Mouse (Mus musculus): ENCODE measurements around the gene Vkorc1l1. TPM values are rescaled to one million over a fixed set of nuclear protein-coding genes. Genes with fewer than 3 reads are reported as not detected.

The Vkorc1l1 gene
- polyA plus RNA-seq, 1 experiment, result 14.4 TPM

- peak overlapping the region; percentile 79 for H3K27ac ChIP-seq (ENCODE audit: control insufficient read depth, insufficient read depth, low read depth, low read length, poor library complexity)
- no peaks in the 10 kb centered on the region; the same call in none of the 2 replicates for H3K4me1 ChIP-seq (ENCODE audit: control insufficient read depth, insufficient read depth, low read length)
- WGBS, result 62% methylated on average over 4 of the region's 4 CpGs
- H3K4me3 ChIP-seq (replicated peaks; ENCODE audit: control insufficient read depth, low read depth, low read length), result no peak overlapping the region
- TF ChIP-seq CTCF (IDR thresholded peaks at IDR 0.05; ENCODE audit: control insufficient read depth, insufficient read depth, low read length), result no peak
- TF ChIP-seq POLR2A (IDR thresholded peaks at IDR 0.05; ENCODE audit: borderline replicate concordance, control insufficient read depth, low read depth, low read length), result no peak
These were observed 33.1 kb downstream of the Vkorc1l1 start for GRCm38 (mm10) chr5:129974866-129975311.

GRCm38 (mm10) chr5:129977768-129978167 is 36.0 kb downstream of the Vkorc1l1 start:
- H3K4me1 ChIP-seq (ENCODE audit: control insufficient read depth, insufficient read depth, low read length), result no peaks in the 10 kb centered on the region; the same call in 1 of the 2 replicates
- no peak for TF ChIP-seq POLR2A (IDR thresholded peaks at IDR 0.05; ENCODE audit: borderline replicate concordance, control insufficient read depth, low read depth, low read length)
- TF ChIP-seq CTCF (IDR thresholded peaks at IDR 0.05; ENCODE audit: control insufficient read depth, insufficient read depth, low read length), result no peak
- no peak overlapping the region for H3K4me3 ChIP-seq (replicated peaks; ENCODE audit: control insufficient read depth, low read depth, low read length)

DNA sequence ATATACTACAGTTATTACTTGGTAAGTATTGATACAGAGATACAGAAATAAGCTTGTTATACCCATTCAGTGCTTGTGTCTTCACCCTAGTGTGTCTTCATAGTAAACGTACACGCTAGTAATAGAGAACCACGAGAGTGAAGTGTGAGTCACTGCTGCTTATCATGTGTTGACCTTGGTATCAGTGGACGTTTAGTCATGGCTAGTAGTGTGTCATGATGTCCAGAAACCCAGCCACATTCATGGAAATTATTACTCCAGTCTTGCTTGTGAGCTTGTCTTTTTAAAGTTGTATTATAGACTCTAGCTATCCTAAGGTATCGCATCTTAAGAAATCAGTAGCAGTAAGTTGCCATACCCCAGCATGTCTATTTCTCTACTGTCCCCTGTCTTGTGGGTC is 36.8 kb downstream of the Vkorc1l1 start:
- H3K27ac ChIP-seq (ENCODE audit: control insufficient read depth, insufficient read depth, low read depth, low read length, poor library complexity), result no peak overlapping the region
- TF ChIP-seq CTCF (IDR thresholded peaks at IDR 0.05; ENCODE audit: control insufficient read depth, insufficient read depth, low read length) (no peak), POLR2A (IDR thresholded peaks at IDR 0.05; ENCODE audit: borderline replicate concordance, control insufficient read depth, low read depth, low read length) (no peak)
- H3K4me3 ChIP-seq (replicated peaks; ENCODE audit: control insufficient read depth, low read depth, low read length), result no peak overlapping the region
- H3K4me1 ChIP-seq (ENCODE audit: control insufficient read depth, insufficient read depth, low read length), result no peaks in the 10 kb centered on the region; the same call in 1 of the 2 replicates
- 71% methylated on average over 5 of the region's 5 CpGs for WGBS

More at GRCm38 (mm10) chr5:129977768-129978167, 36.0 kb downstream of the Vkorc1l1 start:
- peak overlapping the region; percentile 35 for H3K27ac ChIP-seq (ENCODE audit: control insufficient read depth, insufficient read depth, low read depth, low read length, poor library complexity)
- 79% methylated on average over 4 of the region's 4 CpGs for WGBS

DNA sequence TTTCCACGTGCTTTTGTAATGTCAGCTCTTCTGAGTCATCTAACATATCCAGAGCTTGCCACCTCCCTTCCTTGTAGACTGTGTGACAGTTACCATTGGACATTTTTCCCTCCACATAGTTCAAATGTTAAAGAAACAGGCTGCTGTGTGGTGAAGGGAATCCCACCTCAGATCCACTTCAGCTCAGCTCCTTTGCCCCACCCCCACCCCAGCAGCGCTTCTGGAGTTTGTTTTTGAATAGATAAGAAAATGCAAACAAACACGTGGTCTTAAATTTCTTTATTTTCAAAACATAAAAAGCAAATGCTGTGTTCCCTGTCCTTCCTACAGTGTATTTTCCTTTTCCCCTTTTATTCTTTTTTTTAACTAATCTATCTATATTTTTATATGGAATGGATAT is 38.4 kb downstream of the Vkorc1l1 start:
- H3K4me3 ChIP-seq (replicated peaks; ENCODE audit: control insufficient read depth, low read depth, low read length), result no peak overlapping the region
- no peak for TF ChIP-seq POLR2A (IDR thresholded peaks at IDR 0.05; ENCODE audit: borderline replicate concordance, control insufficient read depth, low read depth, low read length)
- no peak for TF ChIP-seq CTCF (IDR thresholded peaks at IDR 0.05; ENCODE audit: control insufficient read depth, insufficient read depth, low read length)
- H3K27ac ChIP-seq (ENCODE audit: control insufficient read depth, insufficient read depth, low read depth, low read length, poor library complexity), result 0 out of 2 replicates have a peak overlapping the region, but pooled peaks have one; percentile 31
- no peaks in the 10 kb centered on the region; the same call in 1 of the 2 replicates for H3K4me1 ChIP-seq (ENCODE audit: control insufficient read depth, insufficient read depth, low read length)
- WGBS, result 69% methylated on average over 3 of the region's 3 CpGs

- Histone ChIP-seq H3K4me3 (replicated peaks; ENCODE audit: control insufficient read depth, low read depth, low read length) (no peak overlapping the region), H3K27ac (ENCODE audit: control insufficient read depth, insufficient read depth, low read depth, low read length, poor library complexity) (no peak overlapping the region), H3K4me1 (ENCODE audit: control insufficient read depth, insufficient read depth, low read length) (no peaks in the 10 kb centered on the region)
- 87% methylated on average over 13 of the region's 13 CpGs for WGBS
- TF ChIP-seq POLR2A (IDR thresholded peaks at IDR 0.05; ENCODE audit: borderline replicate concordance, control insufficient read depth, low read depth, low read length), result no peak
- TF ChIP-seq CTCF (IDR thresholded peaks at IDR 0.05; ENCODE audit: control insufficient read depth, insufficient read depth, low read length), result no peak
These were observed 47.6 kb downstream of the Vkorc1l1 start for GRCm38 (mm10) chr5:129989376-129989775.

GRCm38 (mm10) chr5:129991898-129992297 is 50.1 kb downstream of the Vkorc1l1 start:
- H3K4me3 ChIP-seq (replicated peaks; ENCODE audit: control insufficient read depth, low read depth, low read length), result no peak overlapping the region
- no peak for TF ChIP-seq CTCF (IDR thresholded peaks at IDR 0.05; ENCODE audit: control insufficient read depth, insufficient read depth, low read length)
- 69% methylated on average over 5 of the region's 5 CpGs for WGBS

DNA sequence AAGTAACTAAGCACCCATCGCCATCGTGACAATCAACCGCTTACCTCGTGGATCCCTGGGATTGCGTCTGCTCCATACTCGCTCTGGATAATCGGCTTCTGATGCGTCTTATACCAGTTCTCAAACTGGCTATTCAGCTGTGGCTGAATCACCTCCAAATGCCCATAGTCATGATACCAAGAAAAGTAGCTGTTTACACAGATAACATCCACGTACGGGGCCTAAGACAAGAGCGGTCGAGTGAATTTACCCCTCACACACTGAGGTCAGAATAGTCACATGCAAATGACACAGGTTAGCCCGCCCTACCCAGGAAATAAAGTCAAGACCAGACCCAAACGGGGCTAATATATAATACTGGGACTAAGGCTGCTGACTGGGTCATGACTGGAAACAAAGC is 51.6 kb downstream of the Vkorc1l1 start:
- WGBS, result 83% methylated on average over 14 of the region's 14 CpGs
- H3K4me1 ChIP-seq (ENCODE audit: control insufficient read depth, insufficient read depth, low read length), result no peaks in the 10 kb centered on the region
- no peak overlapping the region for H3K4me3 ChIP-seq (replicated peaks; ENCODE audit: control insufficient read depth, low read depth, low read length)
- H3K27ac ChIP-seq (ENCODE audit: control insufficient read depth, insufficient read depth, low read depth, low read length, poor library complexity), result no peak overlapping the region
- no peak for TF ChIP-seq CTCF (IDR thresholded peaks at IDR 0.05; ENCODE audit: control insufficient read depth, insufficient read depth, low read length)

More at GRCm38 (mm10) chr5:129991898-129992297, 50.1 kb downstream of the Vkorc1l1 start:
- H3K27ac ChIP-seq (ENCODE audit: control insufficient read depth, insufficient read depth, low read depth, low read length, poor library complexity), result no peak overlapping the region
- no peaks in the 10 kb centered on the region for H3K4me1 ChIP-seq (ENCODE audit: control insufficient read depth, insufficient read depth, low read length)

- no peak for TF ChIP-seq POLR2A (IDR thresholded peaks at IDR 0.05; ENCODE audit: borderline replicate concordance, control insufficient read depth, low read depth, low read length)
- TF ChIP-seq CTCF (IDR thresholded peaks at IDR 0.05; ENCODE audit: control insufficient read depth, insufficient read depth, low read length), result no peak
- WGBS, result 88% methylated on average over 7 of the region's 7 CpGs
- no peak overlapping the region for H3K4me3 ChIP-seq (replicated peaks; ENCODE audit: control insufficient read depth, low read depth, low read length)
- H3K27ac ChIP-seq (ENCODE audit: control insufficient read depth, insufficient read depth, low read depth, low read length, poor library complexity), result no peak overlapping the region
- H3K4me1 ChIP-seq (ENCODE audit: control insufficient read depth, insufficient read depth, low read length), result no peaks in the 10 kb centered on the region
These were observed 53.2 kb downstream of the Vkorc1l1 start for GRCm38 (mm10) chr5:129994989-129995388.

DNA sequence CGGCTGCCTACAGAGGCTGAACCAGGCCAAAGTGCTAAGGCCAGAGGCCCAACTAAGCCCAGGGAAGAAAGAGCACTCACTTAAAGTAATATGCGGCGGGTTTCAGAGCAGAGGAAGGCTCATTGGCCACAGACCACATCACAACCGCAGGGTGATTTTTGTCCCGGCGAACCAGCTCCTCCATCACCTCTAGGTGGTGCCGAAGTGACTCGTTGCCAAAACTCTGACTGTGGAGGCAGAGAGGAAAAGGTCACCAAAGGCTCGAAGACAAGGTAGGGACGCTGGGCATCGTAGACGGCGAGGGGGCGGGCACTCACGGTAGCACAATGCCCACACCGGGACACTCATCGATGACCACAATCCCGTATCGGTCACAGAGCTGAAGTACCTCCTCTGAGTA is 55.9 kb downstream of the Vkorc1l1 start:
- 72% methylated on average over 19 of the region's 19 CpGs for WGBS
- Histone ChIP-seq H3K27ac (ENCODE audit: control insufficient read depth, insufficient read depth, low read depth, low read length, poor library complexity) (no peak overlapping the region), H3K4me1 (ENCODE audit: control insufficient read depth, insufficient read depth, low read length) (peaks cover 2% of the 10 kb centered on the region; the same call in 1 of the 2 replicates), H3K4me3 (replicated peaks; ENCODE audit: control insufficient read depth, low read depth, low read length) (no peak overlapping the region)
- TF ChIP-seq CTCF (IDR thresholded peaks at IDR 0.05; ENCODE audit: control insufficient read depth, insufficient read depth, low read length) (0 out of 2 replicates have a peak, but pooled peaks have one; percentile 16), POLR2A (IDR thresholded peaks at IDR 0.05; ENCODE audit: borderline replicate concordance, control insufficient read depth, low read depth, low read length) (no peak)
